Mouse (Mus musculus) cerebellum, adult 2 months (tissue): Measurements from ENCODE around the gene Gm2663.

Experiments
- CTCF ChIP-seq: fragments of 200-500 bp; IDR thresholded peaks from 2 replicates; pipeline ENCODE4 v1.5.1; 2011; ENCODE audit warnings: low read depth, mild to moderate bottlenecking, control low read depth, low read length, moderate library complexity, borderline replicate concordance; ENCODE audit not compliant: insufficient read depth
- POLR2A ChIP-seq: fragments of 200-500 bp; IDR thresholded peaks from 2 replicates; pipeline ENCODE4 v1.6.1; 2011; ENCODE audit warnings: low read length, control low read depth, borderline replicate concordance; ENCODE audit not compliant: insufficient read depth

DNA sequence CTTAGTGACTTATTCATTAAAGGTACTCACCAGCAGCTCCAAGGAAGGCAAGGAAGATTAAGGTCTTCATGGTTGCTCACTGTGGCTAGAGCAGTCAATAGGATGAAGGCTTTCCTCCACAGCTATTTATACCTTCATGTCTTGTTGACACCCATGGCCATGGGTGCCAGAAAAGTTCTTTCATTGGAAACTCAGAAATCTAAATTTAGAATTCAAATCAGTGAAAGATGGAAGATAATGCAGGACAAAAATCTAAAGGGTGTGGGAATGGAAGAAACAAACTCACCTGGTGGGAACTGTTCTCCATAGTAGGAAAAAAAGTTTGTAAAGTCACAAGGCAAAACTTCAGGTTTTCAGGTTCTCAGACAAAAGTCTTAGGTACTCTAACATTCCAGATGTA, 36.1 kb upstream of the Gm2663 start, which contains the start of gene 2210010C04Rik:
- TF ChIP-seq CTCF, result no peak
- TF ChIP-seq POLR2A, result no peak
